Mouse (Mus musculus): ENCODE data around the gene Fam169b.
"Not testable (repeated sequence)": the region's sequence is repeated elsewhere in the genome, so short reads cannot be mapped to it uniquely, and the experiment has no call there.

The Fam169b gene

GRCm38 (mm10) chr7:68285851-68286298, 12.2 kb downstream of the Fam169b start:
- no peak for DNase-seq (ENCODE audit: low read depth, low spot score)

- no peak for DNase-seq (ENCODE audit: low read depth, low spot score)
Measured at GRCm38 (mm10) chr7:68286526-68287481, 13.2 kb downstream of the Fam169b start.

GRCm38 (mm10) chr7:68287582-68287981, 13.9 kb downstream of the Fam169b start:
- DNase-seq (ENCODE audit: low read depth, low spot score) = no peak

- DNase-seq (ENCODE audit: low read depth, low spot score) = not testable (repeated sequence)
Measured at GRCm38 (mm10) chr7:68288000-68288399, 14.4 kb downstream of the Fam169b start.

GRCm38 (mm10) chr7:68289081-68289480, 15.4 kb downstream of the Fam169b start:
- no peak for DNase-seq (ENCODE audit: low read depth, low spot score)

- DNase-seq (ENCODE audit: low read depth, low spot score) = no peak
Measured at GRCm38 (mm10) chr7:68291603-68292002, 18.0 kb downstream of the Fam169b start.

- no peak for DNase-seq (ENCODE audit: low read depth, low spot score)
Measured at GRCm38 (mm10) chr7:68293997-68294789, 20.6 kb downstream of the Fam169b start.

- no peak for DNase-seq (ENCODE audit: low read depth, low spot score)
Measured at GRCm38 (mm10) chr7:68296487-68296886, 22.8 kb downstream of the Fam169b start.

GRCm38 (mm10) chr7:68298381-68299076, 24.9 kb downstream of the Fam169b start:
- DNase-seq (ENCODE audit: low read depth, low spot score) = no peak

- no peak for DNase-seq (ENCODE audit: low read depth, low spot score)
Measured at GRCm38 (mm10) chr7:68301160-68301559, 27.5 kb downstream of the Fam169b start.

- DNase-seq (ENCODE audit: low read depth, low spot score) = peak; percentile 76
Measured at GRCm38 (mm10) chr7:68302586-68303433, 29.2 kb downstream of the Fam169b start.

- DNase-seq (ENCODE audit: low read depth, low spot score) = no peak
Measured at GRCm38 (mm10) chr7:68303685-68304084, 30.0 kb downstream of the Fam169b start.

GRCm38 (mm10) chr7:68305781-68306575, 32.3 kb downstream of the Fam169b start:
- DNase-seq (ENCODE audit: low read depth, low spot score) = no peak

GRCm38 (mm10) chr7:68306756-68307155, 33.1 kb downstream of the Fam169b start:
- DNase-seq (ENCODE audit: low read depth, low spot score) = no peak

GRCm38 (mm10) chr7:68311469-68311868, 37.8 kb downstream of the Fam169b start:
- DNase-seq (ENCODE audit: low read depth, low spot score) = peak; percentile 71

- peak; percentile 19 for DNase-seq (ENCODE audit: low read depth, low spot score)
Measured at GRCm38 (mm10) chr7:68312395-68312794, 38.8 kb downstream of the Fam169b start.

GRCm38 (mm10) chr7:68313038-68313782, 39.6 kb downstream of the Fam169b start:
- DNase-seq (ENCODE audit: low read depth, low spot score) = no peak

- DNase-seq (ENCODE audit: low read depth, low spot score) = no peak
Measured at GRCm38 (mm10) chr7:68314286-68314685, 40.6 kb downstream of the Fam169b start.

- DNase-seq (ENCODE audit: low read depth, low spot score) = no peak
Measured at GRCm38 (mm10) chr7:68315068-68315467, 41.4 kb downstream of the Fam169b start.
